Mouse (Mus musculus) sigmoid colon, adult 10 weeks (tissue): Measurements from ENCODE around the gene Pdxp. TPM values are rescaled to one million over a fixed set of nuclear protein-coding genes. Genes with fewer than 3 reads are reported as not detected.

Experiments
- polyA plus RNA-seq: library from polyadenylated mRNA; stranded (reverse); fragments of 350-450 nt; fragmentation: Illumina TruSeq; extraction: RNeasy Lipid Tissue Mini Kit (QIAGEN cat#74804); gene quantifications from one replicate; pipeline ENCODE4 v1.2.3, GENCODE M21; 2014; ENCODE audit warnings: low read depth, low replicate concordance

Pdxp gene
- 0.35 TPM for polyA plus RNA-seq

DNA sequence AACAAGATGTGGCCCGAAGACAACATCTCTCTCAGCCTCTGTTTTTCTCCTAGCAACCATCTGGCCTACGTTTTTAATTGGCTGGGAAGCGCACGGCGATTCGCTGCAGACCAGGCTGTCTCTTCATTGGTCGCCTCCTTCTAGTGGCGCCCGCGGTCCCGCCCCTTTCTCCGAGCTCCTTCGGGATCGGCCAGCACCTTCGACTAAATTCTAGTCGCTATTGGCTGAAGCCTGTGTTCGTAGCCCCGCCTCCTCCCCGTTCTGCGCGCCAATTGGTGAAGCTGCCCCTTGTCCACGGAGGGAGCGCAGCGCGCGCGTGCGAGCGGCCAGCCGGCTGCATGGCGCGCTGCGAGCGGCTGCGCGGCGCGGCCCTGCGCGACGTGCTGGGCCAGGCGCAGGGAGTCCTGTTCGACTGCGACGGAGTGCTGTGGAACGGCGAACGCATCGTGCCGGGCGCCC is at the start of gene Pdxp:
Pdxp (plus strand) TSS at position 288 of the 459 bp plus-strand sequence.

DNA sequence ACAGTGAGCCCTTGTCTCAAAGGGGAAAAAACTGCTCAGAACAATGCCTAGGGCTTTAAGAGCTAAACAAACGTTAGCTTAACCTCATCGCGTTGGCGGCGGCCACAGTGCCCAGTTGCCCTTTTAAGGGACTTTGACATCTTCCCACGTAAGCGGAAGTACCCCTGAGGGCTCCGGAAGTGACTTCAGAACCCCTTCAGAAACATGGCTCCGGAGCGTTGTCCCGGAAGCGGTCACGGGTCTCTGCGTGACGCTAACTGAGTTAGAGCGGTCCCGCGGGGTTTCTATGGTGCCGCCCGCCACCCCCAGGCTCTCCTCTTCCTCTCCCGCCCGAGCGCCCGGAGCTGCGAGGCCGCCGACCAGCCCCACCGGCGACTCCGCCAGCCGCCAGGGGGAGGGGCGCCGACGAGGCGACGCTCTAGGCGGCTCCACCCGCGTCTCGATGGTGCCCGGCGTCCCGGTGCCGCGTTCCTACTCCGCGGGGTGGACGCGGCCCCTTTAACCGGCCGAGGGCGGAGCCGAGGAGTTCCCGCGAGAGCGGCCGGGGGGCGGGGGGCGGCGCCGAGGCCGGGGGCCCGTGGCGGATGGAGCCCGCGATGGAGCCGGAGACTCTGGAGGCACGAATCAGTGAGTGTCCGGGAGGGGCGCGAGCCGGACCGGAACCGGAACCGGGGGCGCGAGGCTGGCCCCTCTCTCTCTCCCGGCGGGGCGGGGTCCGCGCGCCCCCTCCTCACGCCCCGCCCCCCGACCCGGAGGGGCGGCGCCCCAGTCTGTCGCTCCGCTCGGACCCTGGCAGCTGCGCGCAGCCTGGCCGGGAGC is 36.5 kb upstream of the Pdxp start, which contains the start of gene Gga1:
Gga1 (plus strand) TSS at position 200 of the 819 bp plus-strand sequence.

DNA sequence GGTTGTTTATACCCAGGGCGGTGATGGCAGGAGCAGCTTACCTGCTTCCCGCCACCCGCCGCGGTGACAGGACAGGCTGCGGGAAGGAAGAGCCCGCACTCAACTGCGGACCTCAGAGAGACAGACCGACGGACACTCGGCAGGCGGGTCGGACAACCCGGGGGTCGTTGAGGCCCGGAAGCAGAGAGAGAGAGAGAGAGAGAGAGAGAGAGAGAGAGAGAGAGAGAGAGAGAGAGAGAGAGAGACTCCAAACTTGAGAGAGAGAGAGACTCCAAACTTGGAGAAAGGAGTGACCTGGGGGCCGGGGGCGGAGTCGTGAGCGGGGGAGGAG is 14.3 kb upstream of the Pdxp start, which contains the start of gene Gm49510:
Gm49510 (plus strand) TSS at position 259 of the 331 bp plus-strand sequence.

DNA sequence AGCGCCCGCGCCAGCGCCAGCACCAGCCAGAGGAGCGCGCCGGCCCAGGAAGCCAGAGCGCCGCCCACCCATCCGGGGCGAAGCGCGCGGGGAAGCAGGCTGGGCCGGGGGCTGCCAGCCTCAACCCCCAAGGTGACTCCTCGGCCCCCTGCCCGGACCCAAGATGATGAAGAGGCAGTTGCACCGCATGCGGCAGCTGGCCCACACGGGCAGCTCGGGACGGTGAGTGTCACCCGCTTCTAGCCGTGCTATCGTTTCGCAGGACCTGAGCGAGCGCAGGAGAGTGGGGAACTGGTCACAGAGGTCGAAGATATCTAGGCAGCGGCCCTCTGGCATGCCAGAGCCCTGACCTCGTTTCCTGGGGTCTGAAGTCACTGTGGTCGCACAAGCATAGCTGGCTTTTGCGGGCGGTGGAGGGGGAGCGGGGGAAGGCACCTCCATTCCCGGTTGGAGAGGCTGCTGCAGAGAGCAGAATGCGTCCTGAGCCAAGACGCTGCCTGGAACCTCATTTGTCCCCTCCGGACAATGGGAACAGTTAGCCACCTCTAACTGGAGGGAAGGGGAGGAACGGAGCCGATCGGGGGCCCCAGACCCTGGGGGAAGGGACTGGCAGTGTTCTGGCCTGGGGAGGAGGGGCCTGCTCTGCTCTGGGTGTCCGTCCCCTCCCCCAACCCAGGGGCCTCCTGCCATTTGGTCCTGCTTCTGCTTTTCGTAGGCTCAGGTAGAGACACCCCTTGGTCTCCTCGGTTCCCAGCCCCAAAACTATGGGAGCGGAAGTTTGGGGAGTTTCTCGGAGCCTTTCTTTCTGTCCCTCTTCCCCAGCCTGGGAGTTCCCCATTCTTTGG is 13.8 kb upstream of the Pdxp start, which contains the start of gene Sh3bp1:
Sh3bp1 (plus strand) TSS at position 29 of the 845 bp plus-strand sequence.

DNA sequence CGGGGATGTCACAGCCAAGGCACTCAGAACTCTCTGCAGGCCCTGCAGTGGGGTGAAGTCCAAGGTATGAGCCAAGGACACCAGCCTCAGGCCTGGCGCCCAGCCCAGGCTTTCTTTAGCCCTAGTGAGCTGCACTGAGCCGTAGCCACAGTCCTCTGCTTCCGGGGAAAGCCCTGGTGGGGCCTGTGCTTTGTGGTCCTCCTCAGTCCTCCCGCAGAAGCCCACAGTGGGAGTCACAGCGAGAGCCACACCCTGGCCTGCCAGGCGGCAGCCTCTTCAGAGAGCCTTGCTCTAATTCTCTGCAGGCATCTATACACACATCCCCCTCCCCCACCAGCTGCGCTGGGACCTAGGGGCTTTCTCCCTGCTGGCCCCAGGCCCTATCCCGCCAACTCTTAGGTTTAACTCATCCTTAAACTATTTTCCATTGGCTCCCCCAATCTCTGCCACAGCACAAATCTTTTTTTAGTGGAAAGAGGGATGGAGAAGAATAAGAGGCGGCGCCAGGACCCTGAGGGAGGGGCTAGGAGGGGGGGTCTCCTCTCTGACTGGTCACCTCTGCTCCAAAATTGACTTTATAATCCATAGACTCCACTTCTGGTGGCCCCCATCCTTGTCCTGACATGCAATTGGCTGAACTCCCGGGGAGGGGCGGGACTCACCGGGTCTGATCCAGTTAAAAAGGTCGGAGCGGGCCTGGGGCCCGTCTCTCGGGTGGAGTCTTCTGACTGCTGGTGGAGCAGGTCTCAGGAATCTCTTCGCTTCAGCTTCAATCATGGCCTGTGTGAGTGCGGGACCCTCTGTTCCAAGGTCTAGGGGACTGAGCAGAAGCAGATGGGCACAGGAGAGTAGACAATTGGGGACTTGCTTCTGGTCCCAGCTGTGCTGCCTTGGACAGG is 12.6 kb downstream of the Pdxp start, which contains the start of gene Lgals1:
Lgals1 (plus strand) TSS at position 705 of the 899 bp plus-strand sequence.

DNA sequence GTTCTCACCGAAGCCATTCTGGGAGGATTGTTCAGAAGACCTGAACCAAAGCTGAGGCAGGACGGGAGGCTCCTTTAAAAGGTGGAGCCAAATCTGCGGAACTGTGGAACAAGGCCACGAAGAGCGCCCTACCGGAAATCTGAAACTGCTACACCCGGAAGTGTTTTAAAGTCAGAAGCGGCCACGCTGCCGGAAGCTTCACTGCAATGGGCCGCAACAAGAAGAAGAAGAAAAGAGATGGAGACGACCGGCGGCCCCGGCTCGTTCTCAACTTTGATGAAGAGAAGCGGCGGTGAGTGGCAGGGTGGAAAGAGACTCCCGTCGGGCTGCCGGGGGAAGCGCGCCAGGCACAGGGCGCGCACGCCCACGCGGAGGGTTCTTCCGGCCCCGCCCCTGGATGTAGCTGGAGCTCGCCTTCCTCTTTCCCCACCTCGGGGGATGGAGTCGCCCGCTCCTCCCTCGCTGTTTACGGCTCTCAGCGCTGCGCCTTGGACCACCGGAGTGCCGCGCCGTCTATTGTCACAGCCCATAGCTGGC is 21.1 kb downstream of the Pdxp start, which contains the start of gene Nol12:
Nol12 (plus strand) TSS at position 150 of the 537 bp plus-strand sequence.

DNA sequence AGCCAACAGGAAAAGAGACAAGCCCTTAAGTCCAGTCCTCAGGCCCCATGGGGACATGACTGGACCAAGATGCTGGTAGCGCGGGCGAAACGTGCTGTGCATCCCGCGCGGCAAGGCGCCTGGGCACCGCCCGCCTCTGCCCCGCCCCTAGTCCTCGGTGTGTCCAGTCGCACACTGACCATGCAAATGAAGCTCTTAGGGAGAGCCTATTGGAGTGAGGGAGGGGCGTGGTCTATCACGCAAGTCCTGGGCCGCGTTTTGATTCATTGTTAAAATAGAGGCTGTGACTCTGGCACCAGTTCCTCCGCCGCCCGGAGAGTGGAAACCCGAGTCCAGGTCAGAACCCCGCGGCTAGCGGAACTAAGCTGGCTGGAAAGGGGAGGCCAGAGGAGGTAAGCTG is 33.9 kb downstream of the Pdxp start, which contains the start of gene Triobp:
Triobp (plus strand) TSS at position 68 of the 400 bp plus-strand sequence.

Other genes with a start within 250 kb of the Pdxp start
- gene Elfn2, start 195.1 kb upstream of the Pdxp start, polyA plus RNA-seq: 0.13 TPM
- not detected for gene Mfng, start 140.4 kb upstream of the Pdxp start, polyA plus RNA-seq
- gene Card10, start 110.9 kb upstream of the Pdxp start, polyA plus RNA-seq: 0.66 TPM
- gene Cdc42ep1, start 71.3 kb upstream of the Pdxp start, polyA plus RNA-seq: not detected
- 0.95 TPM for gene Lgals2, start 58.4 kb upstream of the Pdxp start, polyA plus RNA-seq
- 0.66 TPM for gene Gga1, start 36.7 kb upstream of the Pdxp start, polyA plus RNA-seq
- gene Gm49510, start 14.3 kb upstream of the Pdxp start, polyA plus RNA-seq: not detected
- 0.85 TPM for gene Sh3bp1, start 14.2 kb upstream of the Pdxp start, polyA plus RNA-seq
- 2.7 TPM for gene Lgals1, start 12.8 kb downstream of the Pdxp start, polyA plus RNA-seq
- 1.6 TPM for gene Nol12, start 21.0 kb downstream of the Pdxp start, polyA plus RNA-seq
- gene Triobp, start 33.8 kb downstream of the Pdxp start, polyA plus RNA-seq: 2.2 TPM
- 206 TPM for gene H1f0, start 114.5 kb downstream of the Pdxp start, polyA plus RNA-seq
- not detected for gene Galr3, start 128.0 kb downstream of the Pdxp start, polyA plus RNA-seq
- gene Ankrd54, start 149.0 kb downstream of the Pdxp start, polyA plus RNA-seq: 1.5 TPM
- gene Eif3l, start 161.3 kb downstream of the Pdxp start, polyA plus RNA-seq: 76.2 TPM
- 9.1 TPM for gene Micall1, start 195.0 kb downstream of the Pdxp start, polyA plus RNA-seq
- gene Polr2f, start 227.1 kb downstream of the Pdxp start, polyA plus RNA-seq: not detected
- gene 1700088E04Rik, start 227.3 kb downstream of the Pdxp start, polyA plus RNA-seq: 0.38 TPM